Mouse (Mus musculus) kidney, postnatal 4 days (tissue): ENCODE results near the gene Stk33.
"Not testable (repeated sequence)": the region's sequence is repeated elsewhere in the genome, so short reads cannot be mapped to it uniquely, and the experiment has no call there.

Source experiments
- DNase-seq, 2 experiments: peaks; one replicate each; pipeline ENCODE4 v3.0.0; 2021; ENCODE audit warnings: mixed read lengths in 2 of 2

The Stk33 gene

GRCm38 (mm10) chr7:109438781-109439591, at the start of gene Stk33:
Gene Stk33, minus strand, starts transcription at chr7:109439081.
- DNase-seq: peak; percentile 57 to 69

GRCm38 (mm10) chr7:109484221-109484620, 45.3 kb upstream of the Stk33 start:
- DNase-seq: no peak

GRCm38 (mm10) chr7:109480765-109481197, 41.9 kb upstream of the Stk33 start:
- DNase-seq: peak; percentile 59 to 67

GRCm38 (mm10) chr7:109477926-109478325, 39.0 kb upstream of the Stk33 start:
- no peak for DNase-seq

GRCm38 (mm10) chr7:109470700-109471099, 31.8 kb upstream of the Stk33 start:
- DNase-seq: no peak

GRCm38 (mm10) chr7:109468262-109468701, 29.4 kb upstream of the Stk33 start:
- no peak for DNase-seq

- DNase-seq: no peak
Observed at GRCm38 (mm10) chr7:109467591-109467990, 28.7 kb upstream of the Stk33 start.

- DNase-seq: no peak
Observed at GRCm38 (mm10) chr7:109460698-109461097, 21.8 kb upstream of the Stk33 start.

GRCm38 (mm10) chr7:109456563-109456962, 17.7 kb upstream of the Stk33 start:
- no peak for DNase-seq

- DNase-seq: no peak
Observed at GRCm38 (mm10) chr7:109455748-109456147, 16.9 kb upstream of the Stk33 start.

- DNase-seq: no peak
Observed at GRCm38 (mm10) chr7:109454856-109455255, 16.0 kb upstream of the Stk33 start.

- DNase-seq: no peak
Observed at GRCm38 (mm10) chr7:109448060-109448459, 9.2 kb upstream of the Stk33 start.

- peak; percentile 65 for DNase-seq
Observed at GRCm38 (mm10) chr7:109445012-109445411, 6.1 kb upstream of the Stk33 start.

- DNase-seq: no peak
Observed at GRCm38 (mm10) chr7:109442739-109443138, 3.9 kb upstream of the Stk33 start.

GRCm38 (mm10) chr7:109440697-109441269, 1.9 kb upstream of the Stk33 start:
- DNase-seq: no peak

- DNase-seq: no peak
Observed at GRCm38 (mm10) chr7:109424422-109425159, 14.3 kb downstream of the Stk33 start.

- no peak for DNase-seq
Observed at GRCm38 (mm10) chr7:109422803-109423202, 16.1 kb downstream of the Stk33 start.

- DNase-seq: no peak
Observed at GRCm38 (mm10) chr7:109405491-109405890, 33.4 kb downstream of the Stk33 start.

- no peak for DNase-seq
Observed at GRCm38 (mm10) chr7:109399299-109399698, 39.6 kb downstream of the Stk33 start.

GRCm38 (mm10) chr7:109381131-109381530, 57.8 kb downstream of the Stk33 start:
- no peak for DNase-seq

GRCm38 (mm10) chr7:109373556-109373955, 65.3 kb downstream of the Stk33 start:
- DNase-seq: not testable (repeated sequence)

- DNase-seq: no peak
Observed at GRCm38 (mm10) chr7:109358435-109359187, 80.3 kb downstream of the Stk33 start.

GRCm38 (mm10) chr7:109357877-109358276, 81.0 kb downstream of the Stk33 start:
- DNase-seq: no peak
